In genomic region chr9:11998580-11998979, GRCm38 (mm10) we compare ENCODE assay signal across 22 mouse cellular contexts.
"Had no signal": no experiment of that assay in that cellular context is flagged by ENCODE, and none has a peak within 500 bp of the region (broad histone marks: within the 10 kb centered on the region; RNA-seq: fewer than 3 reads in every experiment).

No protein-coding gene starts in this region.

- H3K36me3 ChIP-seq: lung, embryonic 15.5 days; midbrain, embryonic 10.5 days; midbrain, embryonic 12.5 days; neural tube, embryonic 13.5 days; neural tube, embryonic 15.5 days had no signal

- H3K27ac ChIP-seq: lung, embryonic 15.5 days; macrophage; midbrain, embryonic 10.5 days; midbrain, embryonic 12.5 days; neural tube, embryonic 13.5 days; neural tube, embryonic 15.5 days had no signal

- H3K9me3 ChIP-seq: lung, embryonic 15.5 days; midbrain, embryonic 10.5 days; midbrain, embryonic 12.5 days; neural tube, embryonic 13.5 days; neural tube, embryonic 15.5 days had no signal

- DNase-seq: lung, adult 2 months; lung, postnatal 14 days; lung, postnatal 36 days; midbrain, embryonic 14.5 days; retina, postnatal 1 day; right cerebral cortex, adult 18-20 months; right cerebral cortex, postnatal 25 days; right cerebral cortex, postnatal 4 days; spleen, adult 18-20 months; thymus, adult 18-20 months; thymus, postnatal 14 days; thymus, postnatal 36 days had no signal

- ATAC-seq: lung, postnatal 0 days; midbrain, embryonic 16.5 days had no signal

- H3K27me3 ChIP-seq: lung, embryonic 15.5 days; megakaryocyte, embryonic 14.5 days; midbrain, embryonic 12.5 days; neural tube, embryonic 13.5 days; neural tube, embryonic 15.5 days had no signal

- H3K9ac ChIP-seq: lung, embryonic 15.5 days; midbrain, embryonic 12.5 days; neural tube, embryonic 13.5 days; neural tube, embryonic 15.5 days had no signal

- H3K4me1 ChIP-seq: lung, embryonic 15.5 days; megakaryocyte, embryonic 14.5 days; midbrain, embryonic 10.5 days; midbrain, embryonic 12.5 days; neural tube, embryonic 13.5 days; neural tube, embryonic 15.5 days had no signal

- H3K4me3 ChIP-seq: lung, embryonic 15.5 days; megakaryocyte, embryonic 14.5 days; midbrain, embryonic 10.5 days; midbrain, embryonic 12.5 days; myocyte; neural tube, embryonic 13.5 days; neural tube, embryonic 15.5 days had no signal

- H3K4me2 ChIP-seq: lung, embryonic 15.5 days; midbrain, embryonic 12.5 days; neural tube, embryonic 13.5 days; neural tube, embryonic 15.5 days had no signal
